Mouse (Mus musculus) thymus, postnatal 4 days (tissue): ENCODE results near the gene Rbpj.

Source experiments
- DNase-seq: peaks from one replicate; pipeline ENCODE4 v3.0.0; 2021

Gene Rbpj

DNA sequence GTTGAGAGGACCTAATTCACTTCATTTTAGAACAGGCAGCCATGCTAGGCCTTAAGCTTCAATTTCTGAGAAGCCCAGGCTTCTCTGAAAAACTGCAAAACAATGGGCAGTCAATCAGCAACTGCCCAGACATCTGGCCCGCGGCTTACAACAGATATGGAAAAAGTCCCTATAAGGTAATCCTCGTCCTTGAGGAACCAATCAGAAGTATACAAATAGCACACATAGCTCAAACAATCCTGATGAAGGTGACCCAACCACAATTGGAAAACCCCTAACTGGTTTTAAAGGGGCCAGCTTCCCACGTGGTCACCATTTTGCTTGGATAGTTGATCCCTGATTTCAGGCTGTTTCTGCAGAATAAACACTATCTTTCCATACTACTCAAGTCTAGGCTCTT is 89.0 kb downstream of the Rbpj start:
- DNase-seq = no peak

DNA sequence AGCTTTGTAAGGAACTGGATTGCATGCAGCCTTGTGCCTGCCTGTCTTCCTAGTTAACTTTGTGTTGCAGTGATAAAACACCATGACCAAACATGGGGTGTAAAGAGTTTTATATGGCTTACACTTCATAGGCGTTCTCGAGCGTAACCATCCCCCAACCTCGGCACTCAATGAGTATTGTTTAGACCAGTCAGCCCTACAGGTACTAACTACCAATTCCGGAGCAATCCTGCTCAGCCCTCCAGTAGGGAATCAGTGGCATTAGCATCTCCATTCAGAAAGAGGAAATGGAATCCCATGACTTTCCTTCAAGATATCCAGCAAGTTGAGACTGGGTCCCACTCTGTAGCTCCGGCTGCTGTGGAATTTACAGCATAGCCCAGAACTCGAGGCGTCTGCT is 89.5 kb downstream of the Rbpj start:
- no peak for DNase-seq

DNA sequence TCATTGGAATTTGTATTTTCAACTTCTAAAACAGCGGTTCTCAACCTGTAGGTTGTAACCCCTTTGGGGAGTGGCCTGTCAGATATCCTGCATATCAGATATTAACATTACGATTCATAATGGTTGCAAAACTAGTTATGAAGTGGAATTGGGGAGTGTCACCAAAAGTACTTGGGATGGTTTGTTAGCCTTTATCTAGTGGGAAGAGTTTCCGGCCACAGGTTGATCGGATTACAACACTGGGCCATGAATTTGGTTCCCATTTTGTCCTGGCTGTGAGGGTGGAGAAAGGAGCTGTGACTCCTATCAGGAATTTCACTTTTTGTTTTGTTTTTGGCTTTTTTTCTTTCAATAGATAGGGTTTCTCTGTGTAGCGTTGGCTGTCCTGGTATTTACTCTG is 90.0 kb downstream of the Rbpj start:
- no peak for DNase-seq

DNA sequence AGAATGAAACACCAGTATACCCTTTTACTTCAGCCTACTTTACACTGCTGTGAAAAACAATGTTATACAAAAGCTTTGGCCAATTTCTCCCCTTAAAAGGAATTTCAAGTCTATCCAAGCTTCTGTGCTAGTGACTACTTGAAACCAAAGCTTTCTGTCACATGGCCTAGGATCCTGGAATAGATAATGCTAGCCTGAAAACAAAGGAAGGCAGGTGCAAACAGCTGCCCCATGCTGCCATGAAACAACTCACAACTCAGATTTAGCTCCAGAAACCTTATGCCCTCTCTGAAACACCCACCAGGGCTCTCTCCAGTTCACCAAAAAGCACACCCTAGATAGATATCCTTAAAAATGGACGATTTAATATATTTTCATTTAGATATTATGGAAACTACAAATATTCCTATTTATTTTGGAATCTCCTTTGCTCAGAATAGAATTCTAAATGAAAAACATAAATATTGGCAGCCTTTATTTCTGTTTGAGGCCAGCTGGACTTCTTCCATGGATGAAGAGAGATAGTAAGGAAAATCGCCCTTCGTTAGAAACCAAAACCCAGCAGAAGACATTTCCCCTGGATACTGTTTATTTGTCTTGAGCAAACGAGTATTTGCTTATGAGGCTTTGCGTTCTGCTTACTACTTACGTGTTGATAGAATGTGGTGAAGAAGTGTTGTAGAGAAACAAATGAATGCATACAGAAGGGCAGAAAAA is 91.8 kb downstream of the Rbpj start:
- DNase-seq = no peak

DNA sequence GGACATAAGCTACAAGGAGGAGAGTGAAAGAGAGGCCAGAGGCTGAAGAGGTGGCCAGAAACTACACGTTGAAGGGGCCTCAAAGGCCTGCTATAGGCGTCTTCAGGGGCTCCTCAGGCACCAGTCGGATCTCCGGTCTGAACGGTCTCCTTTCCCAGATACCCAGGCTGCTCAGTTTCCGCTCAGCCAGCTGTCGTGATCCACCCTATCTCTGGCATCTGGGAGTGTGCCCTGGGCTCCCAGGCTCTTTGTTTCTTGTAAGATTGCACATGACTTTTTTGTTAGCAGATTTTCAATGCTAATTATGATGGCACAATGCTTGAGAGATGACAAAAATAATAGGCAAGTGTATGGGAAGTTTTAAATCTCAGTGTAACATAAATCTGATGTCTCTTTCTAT is 95.2 kb downstream of the Rbpj start:
- no peak for DNase-seq

DNA sequence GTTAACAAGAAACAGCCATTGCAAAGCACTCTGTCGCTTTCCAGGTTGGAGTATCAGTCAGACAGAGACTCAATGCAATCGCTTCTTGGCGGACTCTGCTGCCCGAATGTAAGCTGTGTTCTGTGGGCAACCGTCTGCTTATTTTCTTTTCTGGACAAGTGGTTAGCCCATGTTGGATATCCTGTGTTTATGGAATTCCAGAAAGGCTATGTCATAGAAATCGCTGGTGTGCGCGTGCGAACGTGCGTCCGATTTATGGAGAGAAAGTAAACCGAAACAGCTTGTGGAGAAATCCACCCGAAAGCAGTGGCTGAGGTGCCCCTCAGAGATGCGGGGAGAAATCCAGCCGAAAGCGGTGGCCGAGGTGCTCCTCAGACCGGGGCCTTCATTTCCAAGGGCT is 98.4 kb downstream of the Rbpj start:
- DNase-seq = no peak

DNA sequence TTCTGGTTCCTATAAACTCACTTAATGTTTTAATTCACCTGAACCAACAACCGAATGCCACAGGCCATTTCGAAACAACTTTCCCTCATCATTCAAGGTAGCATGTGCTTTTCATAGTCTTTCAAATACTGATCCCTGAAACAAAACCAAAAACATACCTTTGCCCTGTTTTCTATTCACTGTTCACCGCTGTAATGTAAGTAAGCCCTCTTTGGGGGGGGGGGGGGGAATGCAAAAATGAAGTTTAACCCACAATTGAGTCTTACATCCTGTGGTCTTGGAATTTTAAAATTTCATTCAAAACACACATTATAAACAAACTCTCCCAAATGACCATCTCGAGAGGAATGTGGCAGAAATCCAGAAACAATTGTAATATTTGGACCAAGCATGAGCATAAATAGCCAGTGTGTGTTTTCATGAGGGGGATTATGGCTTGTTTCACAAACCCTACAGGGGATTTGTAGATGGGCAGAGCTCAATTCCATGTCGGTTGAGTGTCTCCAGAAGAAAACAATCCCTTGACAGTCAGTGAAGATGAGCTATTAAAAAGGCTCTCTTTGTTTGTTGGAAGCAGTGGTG is 99.4 kb downstream of the Rbpj start:
- no peak for DNase-seq

DNA sequence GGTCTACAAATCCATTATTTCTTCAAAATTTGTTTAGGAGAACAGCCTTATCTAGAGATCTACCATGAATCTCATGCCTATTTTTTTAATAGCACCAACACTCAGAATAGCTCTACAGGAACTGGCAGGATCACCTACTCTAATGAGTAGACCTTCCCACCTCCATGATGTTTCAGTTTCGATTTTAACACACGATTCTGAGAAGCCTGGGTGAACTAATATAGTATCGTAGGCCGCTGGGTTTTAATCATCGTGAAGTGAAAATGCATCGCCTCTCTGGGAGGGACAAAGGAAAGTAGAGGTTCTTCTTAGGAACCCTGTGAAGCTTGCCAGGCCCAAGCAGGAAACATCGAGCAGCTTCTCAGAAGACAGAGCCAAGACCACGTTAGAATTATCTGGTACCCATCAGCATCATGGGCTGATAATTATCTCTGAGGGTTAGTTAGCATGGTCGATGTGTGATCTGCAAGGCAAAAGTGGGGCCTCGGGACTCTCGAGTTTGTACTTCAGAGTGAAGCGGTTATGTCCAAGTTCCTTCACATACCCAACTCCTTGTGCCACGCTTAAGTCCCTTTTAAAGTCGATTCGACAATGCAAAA is 100.6 kb downstream of the Rbpj start:
- DNase-seq = no peak

DNA sequence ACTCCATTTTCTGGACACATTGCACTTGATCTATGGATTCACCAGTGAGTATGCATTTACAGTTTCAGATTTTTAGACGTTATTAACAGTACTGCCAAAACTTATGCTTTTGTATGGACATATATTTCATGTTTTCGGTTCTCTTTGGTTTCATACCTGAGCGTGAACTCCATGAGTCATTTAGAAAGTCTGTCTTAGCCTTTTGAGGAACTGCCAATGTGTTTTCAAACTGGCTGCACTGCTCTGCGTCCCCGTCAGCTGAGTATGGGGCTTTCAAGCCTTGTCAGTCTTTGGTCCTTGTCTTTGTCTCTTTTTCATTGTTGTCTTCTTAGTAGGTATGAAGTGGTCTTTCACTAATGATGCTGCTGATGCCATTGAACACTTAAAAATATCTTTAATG is 106.5 kb downstream of the Rbpj start:
- no peak for DNase-seq

DNA sequence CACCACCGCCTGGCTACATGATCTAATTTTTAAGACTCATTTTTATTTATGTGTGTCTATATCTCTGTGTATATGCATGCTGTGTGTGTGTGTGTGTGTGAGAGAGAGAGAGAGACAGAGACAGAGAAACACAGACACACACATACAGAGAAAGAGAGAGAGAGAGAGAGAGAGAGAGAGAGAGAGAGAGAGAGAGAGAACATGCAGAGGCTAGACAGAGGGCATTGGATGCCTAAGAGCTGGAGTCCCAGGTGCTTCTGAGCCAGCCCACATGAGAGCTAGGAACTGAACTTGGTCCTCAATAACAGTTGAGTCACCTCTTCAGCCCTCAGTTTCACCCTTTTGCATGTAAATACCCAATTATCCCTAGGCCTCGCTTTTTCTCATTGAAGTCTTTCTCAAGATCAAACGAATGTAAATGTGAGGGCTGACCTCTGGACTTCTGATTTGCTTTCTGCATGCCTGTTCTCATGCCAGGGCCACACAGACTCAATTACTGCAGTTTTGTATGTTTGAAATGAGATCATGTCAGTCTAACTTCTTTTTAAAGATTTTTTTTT is 109.0 kb downstream of the Rbpj start:
- no peak for DNase-seq

DNA sequence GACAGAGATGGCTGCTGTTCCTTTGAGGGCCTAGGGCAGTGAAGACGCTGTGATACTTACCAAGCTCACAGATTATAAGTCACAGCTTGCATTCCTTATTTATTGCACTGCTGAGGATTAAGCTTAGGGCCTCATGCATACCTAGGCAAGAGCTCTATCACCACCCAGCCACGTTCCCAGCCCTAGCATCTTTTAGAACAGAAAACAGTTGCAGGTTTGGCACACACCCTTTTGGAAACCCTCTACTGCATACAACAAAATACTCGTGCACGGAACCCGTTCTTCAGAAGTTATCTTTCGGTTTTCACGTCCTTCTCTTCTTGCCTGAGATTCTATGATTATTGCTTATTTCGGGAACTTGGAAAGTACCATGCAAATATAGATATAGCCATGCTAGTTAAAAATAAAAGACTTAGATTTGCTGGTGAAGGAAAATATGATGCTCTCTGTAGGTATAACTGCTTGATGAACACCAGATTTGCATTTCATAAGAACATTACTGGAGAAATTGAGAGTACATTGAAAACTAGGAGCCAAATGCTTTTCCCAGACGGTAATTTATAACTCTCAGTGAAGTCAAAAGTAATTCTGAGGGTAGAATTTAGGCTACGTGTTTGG is 111.4 kb downstream of the Rbpj start:
- DNase-seq = no peak

DNA sequence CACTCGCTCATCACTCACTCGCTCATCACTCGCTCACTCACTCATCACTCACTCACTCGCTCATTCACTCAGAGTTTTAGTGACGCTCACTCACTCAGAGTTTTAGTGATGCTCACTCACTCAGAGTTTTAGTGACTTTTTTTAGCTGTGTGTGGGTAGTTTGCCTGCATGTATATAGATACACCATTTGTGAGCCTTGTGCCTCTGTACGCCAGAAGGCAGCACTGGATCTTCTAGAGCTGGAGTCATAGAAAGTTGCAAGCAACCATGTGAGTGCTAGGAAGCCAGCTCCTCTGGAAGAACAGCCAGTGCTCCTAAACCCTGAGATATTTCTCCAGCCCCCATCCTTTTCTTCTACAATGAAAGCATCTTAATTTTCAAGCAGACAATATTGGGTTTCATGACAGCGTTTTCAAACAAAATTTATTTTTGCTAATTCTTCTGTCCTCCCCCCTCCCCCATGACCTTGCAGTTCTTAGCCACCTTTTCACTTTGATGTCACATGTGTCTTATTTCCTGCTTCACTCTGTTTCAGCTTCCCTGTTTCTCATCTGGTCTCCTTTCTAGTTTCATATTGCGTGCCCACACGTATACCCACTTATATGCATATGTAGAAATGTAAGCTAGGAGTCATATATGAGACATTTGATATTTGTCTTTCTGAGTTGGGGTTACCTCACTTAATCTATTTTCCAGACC is 118.3 kb downstream of the Rbpj start:
- DNase-seq = peak; percentile 9

DNA sequence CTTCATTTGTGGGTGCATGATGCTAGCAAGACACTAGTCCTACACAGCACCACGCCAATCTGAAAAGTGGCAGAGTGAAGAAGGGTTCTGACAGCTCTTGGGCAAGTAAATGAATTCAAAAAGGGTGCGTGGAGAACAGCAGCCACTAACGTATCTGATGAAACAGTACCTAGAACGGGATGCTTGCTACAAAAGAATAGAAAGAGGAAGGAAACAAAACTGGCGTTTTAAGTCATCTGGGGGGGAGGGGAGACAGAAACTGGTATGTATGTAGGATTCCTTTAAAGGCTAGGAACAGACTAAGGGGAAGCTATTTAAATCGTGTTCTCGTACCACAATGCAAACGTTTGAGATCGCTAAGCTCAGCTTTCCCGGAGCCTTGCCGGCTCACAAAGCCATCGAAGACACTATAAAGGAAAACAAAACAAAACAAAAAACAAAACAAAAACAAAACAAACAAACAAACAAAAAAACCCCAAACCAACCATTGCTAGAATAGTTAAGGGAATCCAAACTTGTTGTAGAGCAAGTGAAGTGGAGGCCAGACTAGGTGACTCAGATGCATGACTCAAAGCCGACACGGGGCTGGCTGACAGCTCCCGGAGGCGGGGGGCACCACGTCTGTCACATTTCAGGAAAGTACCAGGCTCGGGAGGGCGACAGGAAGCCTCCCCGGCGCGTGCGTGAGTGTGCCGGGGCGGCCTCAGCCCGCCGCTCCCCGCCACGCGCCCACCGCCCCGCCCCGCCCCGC is 122.6 kb downstream of the Rbpj start:
- DNase-seq = no peak

DNA sequence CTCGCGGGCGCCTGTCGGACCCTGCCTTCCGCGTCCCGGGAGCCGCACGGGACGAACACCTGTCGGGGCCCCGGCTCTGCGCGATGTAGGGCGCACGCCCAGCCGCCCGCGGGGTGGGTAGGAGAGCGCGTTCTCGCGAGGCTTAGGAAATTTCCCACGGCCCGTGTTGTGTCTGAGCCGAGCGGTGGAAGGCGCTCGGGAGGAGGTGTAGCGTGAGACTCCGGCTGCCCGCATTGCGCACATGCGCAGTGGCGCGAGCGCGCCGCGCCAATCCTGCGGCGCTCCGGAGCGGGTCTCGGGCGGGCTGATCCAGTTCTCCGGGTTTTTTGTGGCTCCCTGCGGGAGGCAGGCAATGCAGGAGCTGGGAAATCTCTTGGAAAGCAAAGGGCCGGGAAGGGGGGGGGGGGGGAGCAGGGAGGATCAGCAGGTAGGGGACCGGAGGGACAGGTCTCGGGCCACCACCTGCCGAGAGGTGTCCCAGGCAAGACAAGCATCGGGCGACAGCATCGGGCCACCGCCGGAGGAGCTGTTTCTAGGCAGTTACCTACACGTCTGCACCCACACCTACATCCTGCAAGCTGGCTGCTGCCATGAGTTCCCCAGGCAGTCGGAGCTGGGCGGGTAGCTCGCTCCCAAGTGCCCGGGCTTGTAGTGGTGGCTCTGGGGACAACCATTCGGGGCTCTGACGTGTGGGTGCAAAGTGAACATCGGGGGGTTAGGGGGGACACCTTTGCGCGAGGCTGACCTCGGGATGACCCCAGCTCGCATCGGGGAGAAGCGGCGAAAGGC is 123.4 kb downstream of the Rbpj start:
- peak; percentile 96 for DNase-seq

DNA sequence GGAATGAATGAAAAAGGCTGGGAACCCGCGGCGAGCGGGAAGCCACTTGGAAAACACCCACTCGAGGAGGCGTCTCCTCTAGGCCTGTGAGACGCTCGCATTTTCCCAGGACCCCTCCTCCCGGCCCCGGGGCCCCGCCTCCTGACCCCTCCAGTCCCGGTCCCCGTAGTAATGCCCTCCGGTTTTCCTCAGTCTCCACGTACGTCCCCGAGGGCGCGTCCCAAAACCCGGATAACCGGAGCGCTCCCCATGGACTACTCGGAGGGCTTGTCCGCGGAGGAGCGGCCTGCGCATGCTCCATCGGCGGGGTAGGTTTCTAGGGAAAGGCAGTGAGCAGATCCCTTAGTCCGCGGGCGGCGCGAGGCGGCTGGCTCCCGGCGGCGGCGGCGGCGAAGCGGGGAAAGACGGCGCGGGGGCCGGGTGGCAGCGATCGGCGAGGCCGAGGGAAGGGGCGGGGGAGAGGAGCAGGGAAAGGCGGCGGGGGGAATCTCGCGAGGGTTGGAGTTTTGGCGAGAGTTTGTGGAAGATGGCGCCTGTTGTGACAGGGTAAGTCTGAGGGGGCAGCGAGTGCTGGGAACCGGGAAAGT is 124.3 kb downstream of the Rbpj start:
- DNase-seq = peak; percentile 97

DNA sequence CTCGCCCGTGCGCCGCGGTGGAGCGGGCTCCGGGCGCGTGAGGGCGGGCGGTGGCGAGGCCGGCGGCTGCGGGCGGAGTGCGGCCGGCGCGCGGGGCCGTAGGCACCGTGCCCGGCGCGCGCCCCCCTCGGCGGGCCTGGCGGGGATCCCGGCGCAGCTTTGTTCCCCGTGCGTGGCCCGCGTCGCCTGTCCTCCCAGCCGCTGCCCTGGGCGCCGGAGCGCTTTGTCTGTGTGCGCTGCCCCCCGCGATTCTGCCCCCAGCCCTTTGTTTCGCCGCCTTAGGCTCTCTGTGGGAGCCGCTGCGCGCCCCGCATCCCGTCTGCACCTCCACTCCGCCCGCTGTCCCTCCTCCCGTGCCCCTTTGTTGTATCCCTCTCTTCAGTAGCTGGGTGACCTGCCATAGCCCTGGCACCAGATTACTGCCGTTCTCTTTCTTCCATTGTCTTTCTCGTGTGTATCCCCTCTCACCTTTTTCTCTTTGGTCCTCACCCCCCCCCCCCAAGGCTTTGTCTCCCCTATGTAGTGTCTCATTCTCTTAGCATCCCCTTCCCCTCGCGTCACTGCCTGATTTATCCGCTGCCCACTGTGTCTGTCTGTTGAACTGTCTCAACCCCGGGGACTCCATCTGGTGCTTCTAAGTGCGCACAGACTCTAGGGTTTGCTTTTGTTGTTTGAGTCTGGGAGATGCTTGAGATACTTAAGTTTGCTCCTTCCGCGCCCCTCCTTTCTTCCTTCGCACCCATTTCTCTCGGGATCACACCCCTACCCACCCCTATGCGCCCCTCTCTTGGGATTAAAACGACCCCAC is 125.1 kb downstream of the Rbpj start:
- DNase-seq = peak; percentile 61

DNA sequence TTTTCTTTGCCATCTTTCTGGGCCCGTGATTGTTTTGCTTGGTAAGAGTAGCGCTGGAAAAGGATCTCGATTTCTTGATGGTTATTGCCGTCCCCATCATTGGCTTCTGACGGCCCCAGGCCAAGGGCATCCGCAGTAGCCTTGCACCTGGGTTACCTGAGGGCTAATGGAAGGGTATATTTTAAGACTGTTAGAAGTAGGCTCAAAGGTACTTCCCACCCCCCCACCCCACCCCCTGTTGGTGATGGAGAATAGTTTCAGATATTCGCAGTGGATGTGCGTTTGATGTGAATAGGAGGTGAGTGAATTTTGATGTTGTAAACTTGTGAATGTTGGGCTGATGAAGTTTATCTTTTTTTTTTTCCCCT is 125.7 kb downstream of the Rbpj start:
- DNase-seq = no peak

DNA sequence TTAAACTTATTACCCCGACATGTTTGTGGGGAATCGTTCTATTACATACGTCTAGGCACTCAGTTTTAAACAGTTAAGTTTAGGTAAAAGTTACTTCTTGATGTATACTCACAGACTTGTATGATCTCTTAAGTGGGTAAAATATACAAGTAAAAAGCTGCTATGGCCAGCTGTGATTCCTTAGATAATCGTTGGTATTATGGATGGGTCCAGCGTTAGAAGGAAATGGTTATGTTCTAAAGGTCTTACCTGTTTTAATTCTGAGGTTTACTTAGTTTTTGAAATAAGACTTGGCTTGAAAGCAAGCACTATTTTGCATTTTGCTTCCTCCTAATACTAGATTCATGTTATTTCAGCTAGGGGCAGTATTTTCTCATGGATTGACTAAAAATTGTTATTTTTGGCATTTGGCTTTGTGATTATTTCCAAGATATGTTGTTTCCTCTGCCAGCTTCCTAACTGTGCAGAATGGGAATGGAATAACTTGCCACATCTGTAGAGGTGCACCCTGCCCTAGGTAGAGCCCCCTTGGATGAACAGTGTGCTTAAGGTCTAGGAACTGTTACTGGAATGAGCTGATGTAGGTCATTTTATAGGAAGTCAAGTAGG is 127.2 kb downstream of the Rbpj start:
- no peak for DNase-seq

DNA sequence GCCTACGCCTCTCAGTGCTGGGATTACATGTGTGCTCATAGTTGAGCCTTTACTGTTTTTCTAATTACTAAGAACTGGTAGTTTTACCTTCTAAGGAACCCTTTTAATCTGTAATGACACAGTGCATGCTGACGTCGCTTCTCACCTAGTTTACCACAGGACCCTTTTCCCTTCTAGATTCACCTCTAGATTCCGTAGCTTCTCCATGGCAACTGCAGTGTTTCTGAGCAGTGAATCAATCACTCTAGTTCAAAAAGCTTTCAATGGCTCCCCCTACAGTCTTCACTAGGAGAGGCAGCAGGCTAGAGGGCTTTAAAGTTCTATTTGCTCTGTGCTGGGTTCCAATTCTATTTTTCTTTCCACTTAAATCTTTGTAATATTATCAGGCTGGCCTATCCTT is 128.3 kb downstream of the Rbpj start:
- peak; percentile 40 for DNase-seq

DNA sequence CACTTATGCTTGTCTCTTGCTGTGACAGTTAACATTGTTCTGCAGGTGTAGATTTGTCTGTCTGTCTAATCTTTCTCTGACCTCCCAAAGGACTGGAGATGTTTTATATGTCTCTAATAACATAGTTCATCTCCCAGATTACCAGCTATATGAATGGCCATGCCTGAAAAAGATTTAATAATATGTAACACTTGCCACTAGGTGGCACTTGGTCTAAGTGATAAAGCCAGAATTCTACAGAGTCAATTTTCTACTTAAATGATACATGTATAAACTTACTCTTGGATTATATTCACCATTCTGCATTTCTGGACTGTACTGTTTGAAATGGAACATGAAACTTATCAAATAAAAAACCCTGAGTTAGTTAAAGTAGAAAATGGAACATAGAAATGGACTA is 132.6 kb downstream of the Rbpj start:
- DNase-seq = no peak
